Mouse (Mus musculus): ENCODE measurements around the gene Gabrd.
"Not testable (repeated sequence)": the region's sequence is repeated elsewhere in the genome, so short reads cannot be mapped to it uniquely, and the experiment has no call there.

The Gabrd gene

DNA sequence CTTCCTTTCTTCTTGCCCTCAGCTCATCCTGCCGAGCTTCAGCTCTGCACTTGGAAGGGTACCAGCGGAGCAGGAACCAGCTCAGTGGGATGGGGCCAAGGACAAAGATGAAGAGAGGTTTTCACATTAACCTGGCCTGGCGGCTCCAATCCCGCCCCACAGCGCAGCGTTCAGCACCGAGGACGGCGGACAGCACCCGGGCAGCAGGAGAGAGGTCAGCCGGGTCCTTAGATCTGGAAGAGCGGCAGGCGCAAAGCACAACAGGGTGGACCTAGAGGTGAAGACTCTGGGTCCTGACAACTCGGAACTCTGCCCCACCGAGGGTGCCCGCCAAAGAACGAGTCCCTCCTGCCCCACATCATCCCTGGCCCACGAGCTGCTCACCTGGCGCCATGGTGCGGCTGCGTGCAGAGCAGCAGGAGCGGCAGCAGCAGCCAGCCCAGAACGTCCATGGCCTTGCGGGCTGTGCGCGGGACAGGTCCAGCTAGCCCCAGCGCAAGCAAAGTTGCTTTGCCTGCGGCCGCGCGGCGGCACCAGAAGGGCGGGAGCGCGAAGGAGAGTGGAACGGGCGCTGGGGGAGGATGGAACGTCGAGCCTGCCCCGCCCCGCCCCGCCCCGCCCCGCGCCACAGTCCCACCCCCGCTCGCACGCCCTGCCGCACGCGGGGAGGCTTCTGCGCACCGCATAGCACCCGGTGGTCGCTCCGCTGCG lies at the start of gene Gabrd:
Gene Gabrd, minus strand, starts transcription at position 602 of the 711 bp plus-strand sequence.
- in situ Hi-C loops (cut with MboI; ENCODE audit: unreplicated experiment in 2 of 2), result no loop called here

DNA sequence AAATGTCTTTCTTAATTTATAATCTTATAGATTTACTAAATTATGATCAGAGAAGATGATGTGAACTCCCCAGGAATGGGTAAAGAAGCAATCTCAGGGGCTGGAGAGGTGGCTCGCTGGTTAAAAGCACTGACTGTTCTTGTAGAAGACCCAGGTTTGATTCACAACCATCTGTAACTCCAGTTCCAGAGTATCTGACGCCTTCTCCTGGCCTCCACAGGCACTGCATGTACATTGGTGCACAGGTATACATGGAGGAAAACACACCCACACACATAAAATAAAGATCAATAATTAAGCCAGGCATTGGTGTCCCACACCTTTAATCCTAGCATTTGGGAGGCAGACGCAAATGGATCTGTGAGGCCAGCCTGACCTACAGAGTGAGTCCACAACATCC lies 44.9 kb upstream of the Gabrd start:
- in situ Hi-C loops (cut with MboI; ENCODE audit: unreplicated experiment in 2 of 2), result no loop called here

DNA sequence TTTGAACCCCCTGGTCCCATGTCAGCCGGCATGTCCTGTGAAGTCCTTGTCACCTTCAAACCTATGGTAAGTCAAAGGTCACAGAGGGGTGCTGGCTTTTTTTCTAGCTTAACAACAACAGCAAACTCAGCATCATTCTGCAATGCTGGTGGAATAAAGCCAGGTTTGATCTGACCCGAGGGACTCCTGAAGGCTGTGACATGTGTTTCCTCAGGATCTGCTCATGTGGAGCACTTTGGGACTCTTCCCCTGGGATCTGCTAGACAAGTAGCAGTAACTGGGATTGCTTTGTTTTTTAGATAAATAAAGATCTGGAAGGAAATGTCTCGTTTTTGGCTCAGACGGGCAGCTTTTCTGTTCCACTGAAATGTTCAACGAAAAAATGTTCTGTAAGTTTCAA lies 36.1 kb upstream of the Gabrd start:
- in situ Hi-C loops (cut with MboI; ENCODE audit: unreplicated experiment in 2 of 2), result no loop called here

DNA sequence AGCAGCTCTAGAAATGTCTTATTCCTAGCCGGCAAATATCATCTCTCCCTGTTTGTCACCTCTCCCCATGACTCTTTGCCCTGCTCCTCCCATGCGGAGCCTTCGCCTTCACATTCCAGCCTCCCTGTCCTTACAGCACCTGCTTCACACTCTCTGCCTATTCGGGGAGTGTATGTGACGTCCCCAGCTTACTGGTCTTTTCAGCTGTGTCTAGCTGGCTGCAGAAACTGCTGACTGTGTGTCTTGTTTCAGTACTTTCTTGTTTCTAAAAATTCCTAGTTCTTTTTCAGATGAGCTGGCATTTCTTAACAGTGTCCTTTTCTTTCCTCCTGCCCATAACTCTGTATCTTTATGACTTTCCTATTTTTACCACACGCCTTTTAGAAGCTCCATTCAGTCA lies 34.4 kb upstream of the Gabrd start:
- in situ Hi-C loops (cut with MboI; ENCODE audit: unreplicated experiment in 2 of 2), result no loop called here

DNA sequence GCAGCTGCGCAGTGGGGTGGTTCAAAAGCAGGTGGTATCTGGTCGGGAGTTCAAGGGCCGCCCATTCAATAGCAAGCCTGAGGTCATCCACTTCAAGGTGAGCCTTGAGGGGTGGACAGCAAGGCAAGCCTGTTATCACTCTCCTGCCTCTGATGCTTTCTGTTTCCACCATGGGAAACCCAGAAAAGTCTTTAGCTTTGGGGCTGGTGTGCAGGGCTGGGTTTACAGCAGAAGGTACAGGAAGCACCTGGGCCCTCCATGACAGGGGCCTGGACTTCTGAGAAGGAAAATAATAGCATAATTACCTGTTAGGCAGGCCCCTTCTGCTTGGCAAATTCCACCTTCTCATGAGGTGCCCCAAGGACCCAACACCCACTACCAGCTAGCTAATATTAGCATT lies 31.3 kb upstream of the Gabrd start:
- in situ Hi-C loops (cut with MboI; ENCODE audit: unreplicated experiment in 2 of 2), result no loop called here

DNA sequence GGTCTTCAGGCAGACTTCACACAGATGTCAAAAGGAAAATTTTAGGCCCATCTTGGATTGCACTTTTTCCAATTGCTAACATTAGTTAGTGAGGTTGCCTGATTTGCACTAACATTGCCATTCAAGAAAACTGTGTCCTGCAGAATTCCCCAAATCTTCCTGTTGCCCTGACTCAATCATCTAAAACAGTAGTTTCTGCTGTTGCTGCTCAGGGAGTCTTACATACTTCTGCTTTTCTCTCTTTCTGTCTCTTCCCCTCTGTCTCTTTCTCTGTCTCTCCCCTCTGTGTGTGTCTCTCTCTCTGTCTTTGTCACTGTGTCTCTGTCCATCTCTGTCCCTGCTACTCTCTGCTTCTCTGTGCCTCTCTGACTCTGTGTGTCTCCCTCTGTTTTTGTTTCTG lies 30.5 kb upstream of the Gabrd start:
- in situ Hi-C loops (cut with MboI; ENCODE audit: unreplicated experiment in 2 of 2), result no loop called here

DNA sequence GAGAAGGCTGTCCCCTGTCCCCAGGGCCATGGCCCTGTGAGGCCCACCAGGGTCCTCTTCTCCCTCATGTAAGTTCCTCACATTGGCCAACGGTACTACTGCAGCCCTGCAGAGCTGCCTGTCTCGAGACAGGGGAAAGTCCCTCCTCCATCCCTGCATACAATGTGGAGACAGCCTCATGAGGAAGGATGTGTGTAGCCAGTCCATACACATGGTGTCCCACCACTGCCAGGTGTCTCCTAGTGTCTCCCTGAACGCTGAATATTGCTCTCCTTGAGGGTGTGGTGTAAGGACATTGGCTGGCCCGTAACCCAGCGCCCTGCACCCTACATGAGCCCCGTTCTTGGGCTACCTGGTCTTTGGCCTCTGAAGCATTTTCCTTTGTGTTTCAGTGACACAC lies 28.4 kb upstream of the Gabrd start:
- in situ Hi-C loops (cut with MboI; ENCODE audit: unreplicated experiment in 2 of 2), result no loop called here

DNA sequence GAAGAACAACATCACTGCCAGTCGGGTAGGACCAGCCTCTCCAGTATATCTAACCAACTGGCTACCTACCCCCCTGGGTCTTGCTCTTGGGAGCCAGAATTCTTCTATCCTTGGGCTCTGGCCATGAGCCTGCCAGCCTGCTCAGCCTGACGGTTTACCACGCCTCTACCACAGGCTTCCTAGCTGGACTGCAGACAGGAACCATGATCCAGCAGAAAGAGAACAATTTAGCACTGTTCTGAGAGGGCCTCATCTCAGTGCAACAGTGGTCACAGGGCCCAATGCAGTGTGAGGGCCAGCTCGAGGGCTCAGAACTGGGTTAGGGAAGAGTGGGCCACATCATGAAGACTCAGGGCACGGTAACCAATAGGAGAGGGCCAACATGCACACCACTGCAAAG lies 26.1 kb upstream of the Gabrd start:
- in situ Hi-C loops (cut with MboI; ENCODE audit: unreplicated experiment in 2 of 2), result no loop called here

DNA sequence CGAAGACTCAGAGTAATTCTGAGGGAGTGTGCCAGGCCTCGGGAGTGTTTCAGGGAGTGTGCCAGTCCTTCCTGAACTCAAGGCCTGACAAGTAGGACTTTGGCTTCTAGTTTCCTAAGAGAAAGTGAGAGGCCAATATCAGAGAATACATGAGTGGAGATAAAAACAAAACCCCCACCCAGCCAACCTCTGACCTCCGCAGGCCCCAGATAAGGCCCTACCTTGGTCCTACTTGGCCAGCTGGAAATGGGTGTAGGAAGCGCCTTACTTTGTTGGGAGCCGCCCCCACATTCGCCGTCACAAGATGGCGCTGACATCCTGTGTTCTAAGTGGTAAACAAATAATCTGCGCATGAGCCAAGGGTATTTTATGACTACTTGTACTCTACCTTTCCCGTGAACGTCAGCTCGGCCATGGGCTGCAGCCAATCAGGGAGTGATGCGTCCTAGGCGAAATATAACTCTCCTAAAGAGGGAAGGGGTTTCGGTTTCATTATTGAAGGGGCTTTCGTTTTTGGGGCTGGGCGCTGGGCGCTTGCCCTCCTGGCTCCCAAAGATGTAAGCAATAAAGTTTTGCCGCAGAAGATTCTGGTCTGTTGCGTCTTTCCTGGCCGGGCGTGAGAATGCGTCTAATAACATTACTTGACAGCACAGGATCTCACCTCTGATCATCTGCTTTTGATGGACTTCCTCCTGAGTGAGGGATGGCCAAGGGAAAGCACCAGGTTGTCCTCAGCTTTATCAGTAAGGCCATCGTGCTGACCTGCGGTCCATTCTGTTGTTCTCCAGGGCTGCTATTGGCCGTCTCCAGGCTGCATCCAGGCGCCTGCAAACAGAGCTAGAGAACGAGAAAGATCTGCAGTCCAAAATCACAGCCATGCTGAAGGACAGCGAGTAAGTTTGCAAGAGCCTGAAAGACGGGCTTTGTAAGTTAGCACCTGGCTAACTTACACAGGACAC lies 23.8 kb upstream of the Gabrd start:
- in situ Hi-C loops (cut with MboI; ENCODE audit: unreplicated experiment in 2 of 2), result not testable (repeated sequence)

DNA sequence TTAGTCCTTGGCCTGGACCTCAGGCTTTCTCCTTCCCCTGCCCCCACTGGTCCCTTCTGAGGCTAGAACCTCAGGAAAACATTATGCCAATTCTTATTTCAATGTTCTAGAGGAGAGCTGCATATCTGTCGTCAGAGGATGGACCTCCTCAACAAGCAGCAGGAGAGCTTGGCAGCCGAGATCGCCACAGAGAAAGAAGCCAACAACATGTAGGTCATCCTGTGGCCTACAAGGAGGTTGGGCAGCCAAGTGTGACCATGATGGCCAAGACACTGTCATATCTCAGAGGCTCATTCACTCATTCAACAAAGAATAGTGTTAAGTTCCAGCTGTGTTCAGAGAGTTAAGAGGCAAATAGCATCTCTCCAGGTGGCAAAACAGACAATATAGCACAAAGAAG lies 22.2 kb upstream of the Gabrd start:
- in situ Hi-C loops (cut with MboI; ENCODE audit: unreplicated experiment in 2 of 2), result no loop called here

DNA sequence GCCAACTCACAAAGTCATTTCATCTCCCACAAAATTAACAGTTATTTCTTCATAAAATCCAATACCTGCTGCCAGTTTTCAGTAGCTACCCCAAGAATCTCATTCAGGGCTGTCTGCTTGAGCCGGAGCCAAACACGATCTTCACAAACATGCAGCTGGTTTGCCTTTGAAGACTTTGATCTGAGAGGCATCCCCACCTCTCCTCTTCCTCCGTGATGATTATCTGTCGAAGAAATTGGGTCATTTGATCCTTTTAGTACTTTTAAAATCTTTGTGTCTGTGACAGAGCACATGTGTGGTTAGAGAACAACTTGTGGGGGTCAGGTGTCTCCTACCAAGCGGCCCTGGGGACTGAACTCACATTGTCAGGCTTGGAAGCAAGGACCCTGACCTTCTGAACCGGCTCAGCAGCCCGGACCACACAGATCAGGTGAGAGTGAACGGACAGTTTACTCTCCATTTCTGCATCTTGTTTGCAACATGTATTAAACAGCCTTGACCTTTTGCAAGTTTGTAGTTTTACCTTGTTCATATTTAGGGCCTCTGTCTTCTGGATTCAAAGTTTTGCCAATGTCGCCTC lies 16.8 kb upstream of the Gabrd start:
- in situ Hi-C loops (cut with MboI; ENCODE audit: unreplicated experiment in 2 of 2), result no loop called here

DNA sequence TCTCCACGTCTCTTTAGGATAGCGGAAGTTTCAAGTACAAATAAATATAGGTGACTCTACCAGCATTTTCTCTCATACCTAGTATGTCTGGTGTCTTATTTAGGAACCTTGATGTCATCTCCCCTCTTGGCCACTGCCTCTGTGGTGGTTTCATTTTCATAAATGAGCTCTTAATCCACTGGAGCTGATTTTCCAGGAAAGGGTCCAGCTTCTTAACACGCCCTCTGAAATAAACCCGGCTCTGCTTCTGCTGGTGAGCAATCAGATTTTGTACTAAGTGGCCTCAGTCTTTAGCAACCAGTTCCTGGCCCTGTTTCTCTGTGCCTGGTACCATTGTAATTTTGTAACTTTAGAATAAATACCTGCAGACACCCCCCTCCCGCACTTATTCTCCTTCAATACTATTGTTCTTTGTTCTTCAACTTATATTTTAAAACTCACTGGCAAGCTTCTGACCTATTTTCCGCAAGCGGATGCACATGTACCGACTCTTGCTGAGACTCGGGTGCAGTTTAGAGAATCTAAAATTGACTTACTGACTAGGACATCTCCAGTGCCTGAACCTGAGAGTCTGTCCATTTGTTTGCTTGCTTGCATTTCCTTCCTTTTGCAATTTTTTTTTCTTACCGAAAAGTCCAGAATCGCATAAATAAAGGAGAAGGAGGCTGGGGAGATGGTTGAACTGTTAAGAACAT lies 15.9 kb upstream of the Gabrd start:
- in situ Hi-C loops (cut with MboI; ENCODE audit: unreplicated experiment in 2 of 2), result no loop called here

DNA sequence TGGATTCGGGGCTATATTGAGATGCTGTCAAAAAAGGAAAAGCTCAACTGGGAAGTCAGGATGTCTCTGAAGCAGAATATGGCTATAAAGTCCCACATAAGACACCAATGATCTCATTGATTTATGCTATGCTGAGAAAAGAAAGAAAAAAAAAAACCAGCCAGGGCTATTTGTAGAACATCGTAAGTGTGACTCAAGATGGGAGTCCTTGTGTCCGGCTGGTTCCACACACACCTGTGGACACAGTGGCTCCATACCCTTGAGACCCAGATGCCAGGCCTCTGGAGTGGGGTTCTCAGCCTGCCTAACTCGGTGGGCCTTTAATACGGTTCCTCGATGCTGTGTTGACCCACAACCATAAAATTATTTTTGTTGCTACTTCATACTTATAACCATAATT lies 14.2 kb upstream of the Gabrd start:
- in situ Hi-C loops (cut with MboI; ENCODE audit: unreplicated experiment in 2 of 2), result no loop called here

DNA sequence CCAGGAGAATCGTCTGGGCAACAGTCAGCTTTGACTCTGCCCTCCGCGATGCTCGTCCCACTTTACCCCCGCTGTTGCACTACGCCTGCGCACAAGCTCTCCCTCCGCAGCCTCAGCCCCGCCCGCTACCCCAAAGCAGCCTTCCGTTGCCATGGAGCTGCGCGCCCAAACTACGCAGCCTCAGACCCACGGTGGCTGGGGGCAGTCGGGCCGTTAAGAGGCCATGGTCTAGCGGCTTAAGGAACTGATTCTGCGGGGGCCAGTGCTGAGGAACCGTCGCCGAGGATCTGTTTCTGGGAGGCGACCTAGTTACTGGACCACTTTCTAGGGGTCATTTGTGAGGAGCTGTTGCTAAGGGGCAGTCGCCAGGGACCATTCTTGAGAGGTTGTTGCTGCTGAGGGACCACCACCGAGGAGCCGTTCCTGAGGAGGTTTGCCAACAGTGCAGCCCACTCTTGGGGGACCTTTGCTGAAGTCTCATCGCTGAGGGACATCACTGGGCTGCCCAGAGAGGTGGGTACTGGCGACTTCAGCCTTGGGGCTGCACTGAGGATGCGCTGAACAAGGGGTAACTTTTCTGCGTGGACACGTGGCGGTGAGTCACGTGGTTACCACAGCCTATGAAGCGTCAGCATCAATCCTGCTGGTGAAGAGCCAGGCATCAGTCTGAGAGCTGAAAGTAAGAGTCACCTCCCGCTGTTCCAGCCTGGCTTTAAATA lies 11.3 kb upstream of the Gabrd start, which contains the start of gene Cfap74:
Gene Cfap74, plus strand, starts transcription at position 133 of the 719 bp plus-strand sequence.
- in situ Hi-C loops (cut with MboI; ENCODE audit: unreplicated experiment in 2 of 2), result no loop called here

DNA sequence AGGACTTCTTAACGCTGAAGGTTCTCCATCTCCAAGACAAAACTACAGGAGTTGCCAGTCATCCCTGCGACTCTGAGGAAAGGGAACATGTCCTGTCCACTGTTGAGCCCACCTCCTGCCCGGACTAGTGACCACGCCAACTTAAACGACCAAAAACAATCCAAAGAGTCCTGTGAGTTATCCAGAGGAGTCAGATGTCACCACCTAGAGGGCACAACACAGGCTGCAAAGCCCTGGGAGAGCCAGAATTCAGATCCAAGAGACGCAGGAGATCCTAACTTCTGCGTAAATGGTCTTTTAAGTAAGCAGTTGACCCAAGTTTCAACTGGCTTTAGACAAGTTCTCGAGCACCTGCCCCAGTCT lies 10.8 kb upstream of the Gabrd start:
- in situ Hi-C loops (cut with MboI; ENCODE audit: unreplicated experiment in 2 of 2), result no loop called here

DNA sequence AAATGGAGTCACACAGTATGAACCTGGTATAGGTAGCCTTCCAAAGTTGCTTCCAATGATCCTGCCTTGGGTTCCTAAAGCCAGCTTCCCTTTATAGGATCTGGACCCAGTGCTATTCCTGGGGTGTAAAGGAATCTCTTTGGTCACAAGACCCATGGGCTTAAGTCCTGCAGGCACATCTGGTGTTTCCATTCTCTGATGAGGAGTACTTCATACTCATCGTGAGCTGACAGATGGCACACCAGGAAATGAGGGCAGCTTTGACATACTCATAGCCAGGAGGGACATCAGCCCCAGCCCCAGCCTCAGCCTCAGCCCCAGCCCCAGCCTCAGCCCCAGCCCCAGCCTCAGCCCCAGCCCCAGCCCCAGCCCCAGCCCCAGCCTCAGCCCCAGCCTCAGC lies 4.6 kb upstream of the Gabrd start:
- in situ Hi-C loops (cut with MboI; ENCODE audit: unreplicated experiment in 2 of 2), result no loop called here

DNA sequence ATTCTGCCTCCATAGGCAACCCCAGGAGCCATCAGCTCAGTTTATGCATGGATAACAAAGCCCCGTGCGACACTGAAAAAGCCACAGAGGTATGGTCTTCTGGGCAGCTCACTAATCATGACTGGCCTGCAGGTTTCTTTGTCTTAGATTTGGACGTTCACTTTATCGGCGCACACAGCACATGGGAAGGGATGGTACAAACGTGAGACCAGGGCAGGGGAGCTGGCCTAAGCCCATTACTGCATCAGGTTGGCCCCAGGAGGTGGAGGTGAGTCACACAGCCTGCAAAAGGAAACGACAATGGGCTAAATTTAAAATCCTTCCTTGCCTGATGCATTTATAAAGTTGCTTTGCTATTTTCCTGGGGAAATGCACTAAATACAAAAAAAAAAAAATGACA lies 3.2 kb upstream of the Gabrd start:
- in situ Hi-C loops (cut with MboI; ENCODE audit: unreplicated experiment in 2 of 2), result no loop called here

DNA sequence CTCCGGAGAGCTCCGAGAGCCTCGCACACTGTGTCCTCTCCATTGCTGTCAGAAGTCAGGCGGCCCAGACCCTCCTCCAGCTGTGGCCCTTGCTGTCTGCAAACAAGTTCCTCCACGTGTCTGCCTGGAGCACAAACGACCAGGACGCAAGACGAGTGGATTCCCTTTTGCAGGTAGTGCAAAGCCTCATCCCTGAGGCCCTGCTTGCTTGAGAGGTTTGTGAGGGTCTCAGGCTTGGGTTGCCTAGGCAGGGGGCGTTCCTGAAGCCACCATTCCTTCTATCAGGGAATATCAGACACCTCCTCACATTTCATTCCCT lies 269 bp upstream of the Gabrd start:
- in situ Hi-C loops (cut with MboI; ENCODE audit: unreplicated experiment in 2 of 2), result no loop called here

DNA sequence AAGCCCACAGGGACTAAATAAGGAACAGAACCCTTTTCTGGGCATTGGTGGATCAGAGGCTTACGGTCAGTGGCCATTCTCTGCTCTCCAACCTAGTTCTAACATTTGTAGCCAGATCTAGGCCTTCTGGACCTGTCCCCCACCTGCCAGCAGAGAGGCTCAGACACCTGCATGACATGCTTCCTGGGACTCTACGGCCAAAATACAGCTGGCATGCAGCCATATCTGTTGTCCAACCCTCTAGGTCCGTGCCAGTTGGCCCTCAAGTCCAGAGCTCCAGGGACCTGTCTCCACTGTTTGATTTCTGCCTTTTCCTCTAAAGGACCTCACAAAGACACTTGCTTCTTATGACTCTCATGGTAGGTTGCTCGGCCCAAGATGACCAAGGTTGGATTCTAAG lies 1.2 kb downstream of the Gabrd start:
- in situ Hi-C loops (cut with MboI; ENCODE audit: unreplicated experiment in 2 of 2), result no loop called here

DNA sequence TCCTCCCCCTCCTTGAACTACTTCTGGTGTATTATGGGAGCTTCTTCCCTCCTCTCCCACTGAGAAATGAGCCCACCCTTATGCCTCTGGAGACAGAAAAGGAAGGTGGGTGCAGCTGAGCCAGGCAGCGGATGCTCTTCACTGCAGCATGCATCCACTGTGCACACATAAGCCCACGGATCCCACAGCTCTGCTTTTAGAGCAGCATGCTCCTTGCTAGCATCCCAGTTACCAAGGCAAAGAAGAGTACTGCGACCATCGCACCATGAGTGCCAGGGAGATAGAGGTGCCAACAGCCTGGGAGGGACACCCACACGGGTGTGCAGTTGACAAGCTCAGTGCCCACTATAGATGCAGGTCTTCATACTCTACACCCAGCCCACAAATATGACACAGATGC lies 2.4 kb downstream of the Gabrd start:
- in situ Hi-C loops (cut with MboI; ENCODE audit: unreplicated experiment in 2 of 2), result no loop called here

DNA sequence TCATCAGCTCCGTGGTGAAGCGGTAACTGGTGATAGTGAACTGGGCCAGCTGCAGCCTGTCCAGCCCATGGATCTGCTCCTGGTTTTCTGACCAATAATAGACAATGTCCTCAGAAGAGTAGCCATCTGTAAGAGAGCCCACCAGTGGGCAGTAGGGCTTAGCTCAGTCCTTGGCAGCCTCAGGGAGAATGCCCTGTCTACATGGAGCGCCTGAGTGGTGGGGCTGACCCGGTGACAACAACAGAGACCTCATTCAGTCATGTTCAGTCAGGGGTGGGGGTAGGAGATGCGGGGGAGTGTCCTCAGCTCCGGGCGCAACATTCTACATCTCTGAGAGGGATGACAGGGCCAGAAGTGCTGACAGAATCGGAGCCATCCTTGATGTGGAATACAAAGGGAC lies 10.7 kb downstream of the Gabrd start:
- in situ Hi-C loops (cut with MboI; ENCODE audit: unreplicated experiment in 2 of 2), result no loop called here
